Mouse (Mus musculus) hindbrain, embryonic 10.5 days (tissue): ENCODE measurements around the gene Gpcpd1. TPM values are rescaled to one million over a fixed set of nuclear protein-coding genes. Genes with fewer than 3 reads are reported as not detected.

Experiments used
- polyA plus RNA-seq: library from polyadenylated mRNA; unstranded; fragments of >200 nt; fragmentation: Nextera tagmentation; extraction: Ambion mirVana; gene quantifications from 2 replicates; pipeline ENCODE4 v1.2.1, GENCODE M21; 2016

Gene Gpcpd1
- polyA plus RNA-seq, 1 experiment from 2014 or later, result 36.4 TPM

Other genes starting within 250 kb of the Gpcpd1 start
- 0.56 and 0.90 TPM in 2 replicates for gene Prokr2, start 202.3 kb downstream of the Gpcpd1 start, polyA plus RNA-seq
- 17.4 and 20.1 TPM in 2 replicates for gene Shld1, start 99.2 kb upstream of the Gpcpd1 start, polyA plus RNA-seq
- gene Chgb, start 193.5 kb upstream of the Gpcpd1 start, polyA plus RNA-seq, result 9.0 and 16.3 TPM in 2 replicates
- gene Trmt6, start 228.3 kb upstream of the Gpcpd1 start, polyA plus RNA-seq, result 31.7 and 37.2 TPM in 2 replicates
- gene Mcm8, start 228.4 kb upstream of the Gpcpd1 start, polyA plus RNA-seq, result 19.8 and 30.9 TPM in 2 replicates